Mouse (Mus musculus) cerebellum, adult 11-12 months (tissue): ENCODE data around the gene Dnaaf3.

ENCODE experiments used
- DNase-seq: peaks from one replicate; pipeline ENCODE4 v3.0.0; 2022

The Dnaaf3 gene

GRCm38 (mm10) chr7:4498251-4498650 is 34.0 kb downstream of the Dnaaf3 start:
- DNase-seq, result peak; percentile 59

GRCm38 (mm10) chr7:4497271-4497903 is 34.9 kb downstream of the Dnaaf3 start:
- DNase-seq, result no peak

GRCm38 (mm10) chr7:4496468-4496867 is 35.8 kb downstream of the Dnaaf3 start:
- DNase-seq, result no peak

GRCm38 (mm10) chr7:4493991-4494390 is 38.3 kb downstream of the Dnaaf3 start:
- no peak for DNase-seq

GRCm38 (mm10) chr7:4492284-4493224 is 39.7 kb downstream of the Dnaaf3 start:
- DNase-seq, result no peak

- no peak for DNase-seq
These were observed 40.9 kb downstream of the Dnaaf3 start for GRCm38 (mm10) chr7:4491308-4491707.

- DNase-seq, result no peak
These were observed 50.0 kb downstream of the Dnaaf3 start for GRCm38 (mm10) chr7:4482281-4482680.

GRCm38 (mm10) chr7:4479674-4480073 is 52.6 kb downstream of the Dnaaf3 start:
- no peak for DNase-seq

GRCm38 (mm10) chr7:4478796-4479291 is 53.4 kb downstream of the Dnaaf3 start:
- no peak for DNase-seq

GRCm38 (mm10) chr7:4478021-4478795 is 54.0 kb downstream of the Dnaaf3 start:
- DNase-seq, result peak; percentile 79

- DNase-seq, result no peak
These were observed 58.3 kb downstream of the Dnaaf3 start for GRCm38 (mm10) chr7:4473940-4474339.
